Mouse (Mus musculus) layer of hippocampus, adult 2 months (tissue): ENCODE results near the gene Sco2. TPM values are rescaled to one million over a fixed set of nuclear protein-coding genes. Genes with fewer than 3 reads are reported as not detected.

Experiments
- DNase-seq, 2 experiments: peaks; one replicate each; pipeline ENCODE4 v3.0.0; 2022; ENCODE audit warnings: low spot score in 2 of 2
- H3K27ac ChIP-seq: fragments of 200-600 bp; 2 replicates; pipeline ENCODE4 v1.8.1; 2022
- H3K4me3 ChIP-seq: fragments of 200-600 bp; 2 replicates; pipeline ENCODE4 v1.8.1; 2022; ENCODE audit warnings: mild to moderate bottlenecking
- CTCF ChIP-seq: fragments of 200-600 bp; conservative IDR thresholded peaks from 2 replicates; pipeline ENCODE4 v1.8.1; 2022; ENCODE audit warnings: antibody characterized with exemption, mild to moderate bottlenecking, moderate library complexity
- long read RNA-seq, 2 experiments: library from polyadenylated mRNA; stranded (forward); transcript quantifications; one replicate each; pipeline ENCODE4 v2.0.0; 2021; ENCODE audit warnings: borderline mapping rate in 2 of 2
- total RNA-seq, 2 experiments: library from RNA; stranded (reverse); gene quantifications; 2 replicates each; pipeline ENCODE4 v1.2.3; 2021

Sco2 gene
- 10 to 100 TPM; 28.7 to 33.3 TPM for total RNA-seq
- long read RNA-seq, experiment 1, transcript Sco2-201 (3 exons, 1,145 nt), result major isoform, 8 of 24 reads
- long read RNA-seq, experiment 1, partial matches to known transcripts, result 0 of 24 reads
- long read RNA-seq, experiment 1, other reads (novel, unspliced or antisense), result 13 of 24 reads
- long read RNA-seq, experiment 2, transcript Sco2-201 (3 exons, 1,145 nt), result major isoform, 7 of 24 reads
- long read RNA-seq, experiment 2, partial matches to known transcripts, result 15 of 24 reads
- long read RNA-seq, experiment 2, other reads (novel, unspliced or antisense), result 0 of 24 reads

DNA sequence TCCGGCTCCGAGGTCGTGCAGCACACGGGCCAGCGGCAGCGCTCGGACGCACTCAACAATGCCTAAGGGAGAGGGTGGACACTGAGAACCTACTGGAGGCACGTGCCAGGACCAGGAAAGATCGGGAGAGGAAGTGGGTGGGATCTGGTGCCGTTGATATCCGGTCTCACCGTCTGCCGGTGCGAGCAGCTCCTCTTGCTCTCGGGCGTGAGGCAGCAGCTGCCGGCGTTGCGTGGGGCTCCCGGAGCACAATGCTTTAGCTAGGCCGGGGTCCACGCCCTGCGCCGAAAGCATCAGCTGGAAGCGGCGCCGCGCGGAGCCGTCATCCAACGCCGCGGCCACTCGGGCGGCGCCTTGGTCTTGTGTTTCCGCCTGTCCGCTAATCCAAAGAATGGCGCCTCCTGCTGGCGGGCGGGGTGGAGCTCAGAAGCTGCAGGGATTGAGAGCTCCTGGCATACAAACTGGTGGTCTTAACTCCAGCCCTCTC lies at the start of gene Sco2:
TSS of gene Sco2 (minus strand) at position 85 of the 487 bp plus-strand sequence.
- DNase-seq, result peak; percentile 87 to 96
- peak within 1 kb of the TSS; percentile 71 for H3K4me3 ChIP-seq
- H3K27ac ChIP-seq, result peak within 1 kb of the TSS; percentile 99
- peak; percentile 91 for TF ChIP-seq CTCF

GRCm38 (mm10) chr15:89421938-89422337 lies 48.3 kb upstream of the Sco2 start:
- Histone ChIP-seq H3K27ac (no peak overlapping the region), H3K4me3 (no peak overlapping the region)
- no peak for DNase-seq
- TF ChIP-seq CTCF, result no peak

DNA sequence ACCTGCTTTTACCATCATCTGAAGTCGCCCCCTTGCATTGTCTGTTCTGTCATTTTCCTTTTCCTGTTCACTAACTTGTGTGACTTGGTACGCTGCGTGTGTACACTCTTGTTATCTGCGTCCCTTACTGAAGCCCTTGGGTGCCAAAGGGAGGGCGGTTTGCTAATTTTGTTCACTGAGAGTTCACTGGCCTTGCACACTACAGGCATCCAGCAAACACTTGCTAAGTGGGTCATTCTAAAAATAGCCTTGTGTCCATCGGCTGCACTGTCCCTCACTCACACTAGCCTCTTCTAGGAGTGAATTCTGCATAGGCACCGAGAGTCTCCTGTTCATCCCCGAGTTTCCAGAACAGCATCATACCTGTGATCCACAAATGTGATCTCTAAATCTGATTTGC lies 41.6 kb upstream of the Sco2 start:
- DNase-seq, result no peak
- Histone ChIP-seq H3K4me3 (no peak overlapping the region), H3K27ac (no peak overlapping the region)
- TF ChIP-seq CTCF, result no peak

GRCm38 (mm10) chr15:89410118-89410517 lies 36.5 kb upstream of the Sco2 start, which contains the start of gene Syce3:
Syce3 (minus strand) TSS chr15:89410503.
- DNase-seq, result no peak
- H3K4me3 ChIP-seq, result no peak within 1 kb of the TSS
- no peak within 1 kb of the TSS for H3K27ac ChIP-seq
- TF ChIP-seq CTCF, result no peak

GRCm38 (mm10) chr15:89406691-89407090 lies 33.0 kb upstream of the Sco2 start:
- Histone ChIP-seq H3K4me3 (no peak overlapping the region), H3K27ac (no peak overlapping the region)
- no peak for TF ChIP-seq CTCF
- DNase-seq, result no peak

- no peak for TF ChIP-seq CTCF
- no peak overlapping the region for H3K4me3 ChIP-seq
- DNase-seq, result no peak
- H3K27ac ChIP-seq, result no peak overlapping the region
These were observed 31.4 kb upstream of the Sco2 start for GRCm38 (mm10) chr15:89404831-89405623.

- Histone ChIP-seq H3K27ac (no peak overlapping the region), H3K4me3 (no peak overlapping the region)
- DNase-seq, result no peak
- TF ChIP-seq CTCF, result no peak
These were observed 28.8 kb upstream of the Sco2 start for GRCm38 (mm10) chr15:89402471-89402870.

DNA sequence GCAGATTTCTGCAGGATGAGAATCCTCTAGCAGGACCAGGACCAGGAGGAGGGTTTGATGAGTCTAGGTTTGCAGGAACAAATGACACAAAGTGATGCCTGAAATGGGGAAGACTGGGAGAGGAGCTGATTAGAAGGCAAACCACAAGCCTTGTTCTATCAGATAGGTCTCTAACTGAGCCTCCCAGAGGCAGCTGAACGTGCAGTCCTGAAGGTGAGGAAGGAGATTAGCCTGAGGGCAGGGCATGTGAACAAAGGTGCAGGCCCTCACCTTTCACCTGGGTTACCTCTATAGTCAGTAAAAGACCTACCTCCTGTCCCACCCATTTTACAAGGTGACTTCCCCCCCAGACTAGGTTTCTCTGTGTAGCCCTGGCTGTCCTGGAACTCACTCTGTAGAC lies 26.1 kb upstream of the Sco2 start:
- H3K27ac ChIP-seq, result no peak overlapping the region
- H3K4me3 ChIP-seq, result no peak overlapping the region
- TF ChIP-seq CTCF, result no peak
- DNase-seq, result no peak

DNA sequence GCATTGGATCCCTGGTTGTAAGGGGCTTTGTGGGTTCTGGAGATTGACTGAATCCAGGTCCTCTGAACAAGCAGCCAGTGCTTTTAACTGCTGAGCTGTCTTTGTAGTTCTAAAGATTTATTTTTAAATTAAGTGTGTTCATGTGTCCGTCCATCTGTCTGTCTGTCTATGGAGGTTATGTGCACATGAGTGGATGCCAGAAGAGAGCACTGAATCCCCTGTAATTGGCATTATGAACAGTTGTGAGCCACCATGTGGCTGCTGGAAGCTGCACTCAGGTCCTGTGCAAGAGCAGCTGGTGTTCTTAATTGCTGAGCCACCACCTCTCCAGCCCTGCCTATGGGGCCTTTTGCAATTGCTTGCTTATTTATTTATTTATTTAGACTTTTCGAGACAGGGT lies 24.5 kb upstream of the Sco2 start:
- H3K4me3 ChIP-seq, result no peak overlapping the region
- TF ChIP-seq CTCF, result no peak
- H3K27ac ChIP-seq, result no peak overlapping the region
- no peak for DNase-seq

GRCm38 (mm10) chr15:89396883-89397282 lies 23.2 kb upstream of the Sco2 start:
- no peak for DNase-seq
- Histone ChIP-seq H3K27ac (no peak overlapping the region), H3K4me3 (no peak overlapping the region)
- no peak for TF ChIP-seq CTCF

- Histone ChIP-seq H3K27ac (no peak overlapping the region), H3K4me3 (no peak overlapping the region)
- TF ChIP-seq CTCF, result no peak
- DNase-seq, result no peak
These were observed 16.4 kb upstream of the Sco2 start for GRCm38 (mm10) chr15:89390081-89390480.

DNA sequence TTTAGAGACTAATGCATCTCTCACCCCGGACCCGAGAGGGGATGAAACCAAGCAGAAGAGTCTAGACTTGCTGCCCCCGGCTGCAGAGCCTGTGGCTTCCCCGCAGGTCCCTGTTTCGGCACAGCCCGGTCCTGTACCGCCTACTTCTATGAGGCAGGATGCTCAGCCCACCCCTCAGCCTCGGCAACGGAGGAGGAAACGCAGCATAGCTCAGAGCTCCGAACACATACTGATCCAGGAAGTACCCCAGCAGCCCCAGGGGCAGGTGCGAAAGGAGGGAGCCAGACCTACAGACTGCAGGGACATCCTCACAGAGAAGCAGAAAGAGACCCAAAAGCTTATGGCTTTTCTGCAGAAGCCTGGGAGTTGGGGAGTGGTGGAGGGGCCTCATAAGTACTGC lies 13.5 kb upstream of the Sco2 start:
- DNase-seq, result no peak
- no peak for TF ChIP-seq CTCF
- H3K4me3 ChIP-seq, result no peak overlapping the region
- no peak overlapping the region for H3K27ac ChIP-seq

DNA sequence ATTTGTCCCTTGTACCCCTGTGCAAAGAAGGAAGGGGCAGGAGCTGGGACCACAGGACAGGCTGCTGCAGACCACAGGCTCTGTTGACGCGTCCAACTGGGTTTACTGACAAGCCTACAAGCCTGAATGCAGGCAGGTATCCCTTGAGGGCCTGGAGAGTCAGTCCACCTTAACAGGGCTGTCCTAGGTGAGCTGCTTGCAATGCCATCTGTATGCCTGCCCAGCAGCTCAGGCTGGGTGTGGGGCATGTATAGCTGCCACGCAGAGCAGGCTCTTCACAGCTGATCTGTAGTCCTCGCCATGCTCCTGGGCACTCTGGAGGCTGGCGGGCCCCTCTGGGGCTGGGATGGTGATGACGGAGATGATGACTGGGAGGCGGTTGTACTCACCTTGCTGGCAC lies 11.0 kb upstream of the Sco2 start, which contains the start of gene Klhdc7b:
TSS of gene Klhdc7b (plus strand) at position 301 of the 400 bp plus-strand sequence.
- no peak for TF ChIP-seq CTCF
- H3K27ac ChIP-seq, result no peak within 1 kb of the TSS
- no peak within 1 kb of the TSS for H3K4me3 ChIP-seq
- no peak for DNase-seq
